Mouse (Mus musculus): ENCODE data around the gene Coq10a. TPM values are rescaled to one million over a fixed set of nuclear protein-coding genes. Genes with fewer than 3 reads are reported as not detected.

Coq10a gene
- polyA plus RNA-seq, 1 experiment, result 79.1 TPM

DNA sequence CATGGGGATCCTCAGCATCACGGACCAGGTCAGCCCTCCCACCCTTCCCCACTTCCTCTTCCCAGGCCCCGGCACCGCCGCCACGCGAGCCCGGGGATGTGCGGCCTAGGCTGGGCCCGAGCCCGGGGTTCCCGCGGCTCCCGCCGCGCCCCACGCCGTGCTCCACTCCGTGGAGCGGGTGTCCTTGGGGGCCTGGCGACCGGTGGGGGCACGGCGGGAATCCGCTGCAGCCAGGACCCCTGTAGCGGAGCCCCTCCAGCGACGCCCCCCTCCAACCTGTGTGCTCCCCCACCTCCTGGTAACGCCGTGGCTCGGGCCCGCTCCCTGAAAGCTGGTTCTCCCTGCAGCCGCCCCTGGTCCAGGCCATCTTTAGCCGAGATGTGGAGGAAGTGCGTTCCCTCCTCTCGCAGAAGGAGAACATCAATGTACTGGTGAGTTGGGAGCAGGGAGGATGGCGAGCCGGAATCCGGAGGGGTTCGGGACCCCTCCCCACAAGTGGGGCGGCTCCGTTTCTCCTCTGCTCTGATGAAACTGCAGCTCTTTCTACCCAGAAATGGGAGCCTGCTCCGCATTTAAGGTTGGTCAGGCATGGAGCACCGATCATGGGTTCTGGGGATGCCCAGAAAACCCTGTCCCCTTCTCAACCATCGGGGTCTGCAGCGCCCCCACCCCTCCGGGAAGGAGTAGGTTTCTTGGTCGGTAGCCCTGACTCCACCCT, 8.6 kb upstream of the Coq10a start:
- Histone ChIP-seq H3K27ac (ENCODE audit: insufficient read depth, low read depth, low read length) (no peak overlapping the region; the same call in 1 of the 2 replicates), H3K4me1 (ENCODE audit: control insufficient read depth, insufficient read depth, insufficient read length, low read length) (peaks cover 11% of the 10 kb centered on the region; the same call in 1 of the 2 replicates), H3K27me3 (ENCODE audit: control insufficient read depth, insufficient read depth, low read length) (no peaks in the 10 kb centered on the region), H3K36me3 (ENCODE audit: control insufficient read depth, insufficient read depth, low read length) (peaks cover 10% of the 10 kb centered on the region), H3K4me3 (ENCODE audit: low read depth, low read length) (peak overlapping the region; percentile 95)
- TF ChIP-seq POLR2A (IDR thresholded peaks at IDR 0.05; ENCODE audit: low read depth, low read length) (no peak), CTCF (IDR thresholded peaks at IDR 0.05; ENCODE audit: extremely low read depth, insufficient read length, insufficient replicate concordance, low read depth, low read length) (no peak)
- 1% methylated on average over 47 of the region's 47 CpGs for WGBS

DNA sequence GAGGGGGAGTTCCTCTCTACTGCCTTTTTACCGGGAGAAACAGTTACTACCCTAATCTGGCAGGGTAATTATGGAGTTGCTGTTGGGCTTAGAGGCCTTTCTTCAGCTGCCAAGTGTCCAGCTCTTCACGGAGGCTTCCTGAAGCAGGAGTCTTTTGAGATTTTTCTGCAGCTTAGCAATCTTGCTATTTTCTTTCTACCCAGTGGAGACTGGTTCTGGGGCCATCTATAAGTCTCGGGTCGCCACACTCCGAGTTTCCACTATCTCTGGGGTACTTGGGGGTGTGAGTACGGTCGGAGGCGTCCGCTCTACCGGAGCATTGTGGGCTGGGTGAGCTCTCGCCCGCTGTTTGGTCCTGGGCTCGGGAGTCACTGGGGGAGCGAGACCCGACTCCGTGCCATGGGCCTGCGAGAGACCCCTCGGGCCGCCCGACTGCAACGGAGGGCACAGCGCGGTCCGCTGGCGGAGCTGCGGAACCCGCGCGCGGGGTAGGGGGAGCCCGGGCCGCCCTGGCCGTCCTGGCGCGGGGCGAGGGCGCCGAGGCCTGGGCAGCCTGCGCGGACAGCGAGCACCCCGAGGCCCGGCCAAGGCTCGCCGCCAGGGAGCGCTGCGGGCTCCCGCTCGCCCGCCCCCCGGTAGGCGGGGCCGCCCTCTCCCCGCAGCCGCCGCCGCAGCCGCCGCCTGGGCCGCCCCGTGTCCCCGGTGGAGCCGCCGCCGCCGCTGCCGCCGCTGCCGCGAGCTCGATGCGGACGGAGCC, 7.8 kb upstream of the Coq10a start, which contains the start of gene Ankrd52:
Ankrd52 (plus strand) TSS at position 661 of the 757 bp plus-strand sequence.
- peak within 1 kb of the TSS; percentile 73 for H3K27ac ChIP-seq (ENCODE audit: insufficient read depth, low read depth, low read length)
- H3K4me3 ChIP-seq (ENCODE audit: low read depth, low read length), result peak within 1 kb of the TSS; percentile 95
- TF ChIP-seq POLR2A (IDR thresholded peaks at IDR 0.05; ENCODE audit: low read depth, low read length) (0 out of 2 replicates have a peak, but pooled peaks have one; percentile 2), CTCF (IDR thresholded peaks at IDR 0.05; ENCODE audit: extremely low read depth, insufficient read length, insufficient replicate concordance, low read depth, low read length) (peak; percentile 42; the same call in 1 of the 2 replicates)
- H3K36me3 ChIP-seq (ENCODE audit: control insufficient read depth, insufficient read depth, low read length), result peaks cover 3% of the 10 kb centered on the region
- H3K4me1 ChIP-seq (ENCODE audit: control insufficient read depth, insufficient read depth, insufficient read length, low read length), result peaks cover 11% of the 10 kb centered on the region; the same call in 1 of the 2 replicates
- under 1% methylated on average over 56 of the region's 73 CpGs for WGBS
- H3K27me3 ChIP-seq (ENCODE audit: control insufficient read depth, insufficient read depth, low read length), result no peaks in the 10 kb centered on the region

DNA sequence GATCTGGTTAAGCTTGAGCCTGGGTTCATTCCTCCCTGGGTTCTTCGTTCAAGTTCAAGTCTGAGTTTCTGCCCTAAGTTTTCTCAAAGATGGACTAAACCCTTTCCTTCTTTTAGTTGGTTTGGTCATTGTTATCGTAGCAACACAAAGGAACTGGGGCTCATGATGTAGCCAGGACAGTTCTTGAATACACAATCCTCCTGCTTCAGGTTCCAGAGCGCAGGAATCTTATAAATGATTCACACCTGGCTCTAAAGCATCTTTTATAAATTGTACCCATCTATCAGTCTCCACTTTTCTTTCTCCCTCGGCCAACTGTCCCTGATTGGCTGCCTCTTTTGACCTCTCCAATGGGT, 7.3 kb upstream of the Coq10a start:
- H3K4me3 ChIP-seq (ENCODE audit: low read depth, low read length), result no peak overlapping the region
- H3K36me3 ChIP-seq (ENCODE audit: control insufficient read depth, insufficient read depth, low read length), result no peaks in the 10 kb centered on the region; the same call in 1 of the 2 replicates
- H3K27ac ChIP-seq (ENCODE audit: insufficient read depth, low read depth, low read length), result peak overlapping the region; percentile 73
- H3K27me3 ChIP-seq (ENCODE audit: control insufficient read depth, insufficient read depth, low read length), result no peaks in the 10 kb centered on the region
- TF ChIP-seq POLR2A (IDR thresholded peaks at IDR 0.05; ENCODE audit: low read depth, low read length) (no peak), CTCF (IDR thresholded peaks at IDR 0.05; ENCODE audit: extremely low read depth, insufficient read length, insufficient replicate concordance, low read depth, low read length) (no peak)
- peaks cover 11% of the 10 kb centered on the region; the same call in 1 of the 2 replicates for H3K4me1 ChIP-seq (ENCODE audit: control insufficient read depth, insufficient read depth, insufficient read length, low read length)
- WGBS, result 47% methylated on average over 4 of the region's 4 CpGs

DNA sequence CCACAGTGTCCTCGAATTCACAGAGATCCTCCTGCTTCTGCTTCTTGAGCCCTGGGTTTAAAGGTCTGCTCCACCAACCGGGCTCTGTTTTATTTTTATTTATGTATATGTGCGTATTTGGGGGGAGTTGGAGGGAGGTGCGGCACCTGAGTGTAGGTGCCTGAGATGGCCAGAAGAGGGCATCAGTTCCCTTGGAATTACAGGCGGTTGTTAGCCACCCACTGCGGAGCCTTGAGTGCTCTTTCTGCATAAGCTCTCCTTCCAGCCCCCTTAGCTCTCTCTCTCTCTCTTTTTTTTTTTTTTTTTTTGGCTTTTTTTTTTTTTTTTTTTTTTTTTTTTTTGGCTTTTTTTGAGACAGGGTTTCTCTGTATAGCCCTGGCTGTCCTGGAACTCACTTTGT, 5.6 kb upstream of the Coq10a start:
- Histone ChIP-seq H3K4me1 (ENCODE audit: control insufficient read depth, insufficient read depth, insufficient read length, low read length) (peaks cover 18% of the 10 kb centered on the region; the same call in 1 of the 2 replicates), H3K36me3 (ENCODE audit: control insufficient read depth, insufficient read depth, low read length) (no peaks in the 10 kb centered on the region), H3K27ac (ENCODE audit: insufficient read depth, low read depth, low read length) (no peak overlapping the region), H3K4me3 (ENCODE audit: low read depth, low read length) (no peak overlapping the region), H3K27me3 (ENCODE audit: control insufficient read depth, insufficient read depth, low read length) (no peaks in the 10 kb centered on the region)
- WGBS, result 79% methylated on average over 6 of the region's 6 CpGs
- TF ChIP-seq CTCF (IDR thresholded peaks at IDR 0.05; ENCODE audit: extremely low read depth, insufficient read length, insufficient replicate concordance, low read depth, low read length), result peak; percentile 27; the same call in 1 of the 2 replicates
- no peak for TF ChIP-seq POLR2A (IDR thresholded peaks at IDR 0.05; ENCODE audit: low read depth, low read length)

DNA sequence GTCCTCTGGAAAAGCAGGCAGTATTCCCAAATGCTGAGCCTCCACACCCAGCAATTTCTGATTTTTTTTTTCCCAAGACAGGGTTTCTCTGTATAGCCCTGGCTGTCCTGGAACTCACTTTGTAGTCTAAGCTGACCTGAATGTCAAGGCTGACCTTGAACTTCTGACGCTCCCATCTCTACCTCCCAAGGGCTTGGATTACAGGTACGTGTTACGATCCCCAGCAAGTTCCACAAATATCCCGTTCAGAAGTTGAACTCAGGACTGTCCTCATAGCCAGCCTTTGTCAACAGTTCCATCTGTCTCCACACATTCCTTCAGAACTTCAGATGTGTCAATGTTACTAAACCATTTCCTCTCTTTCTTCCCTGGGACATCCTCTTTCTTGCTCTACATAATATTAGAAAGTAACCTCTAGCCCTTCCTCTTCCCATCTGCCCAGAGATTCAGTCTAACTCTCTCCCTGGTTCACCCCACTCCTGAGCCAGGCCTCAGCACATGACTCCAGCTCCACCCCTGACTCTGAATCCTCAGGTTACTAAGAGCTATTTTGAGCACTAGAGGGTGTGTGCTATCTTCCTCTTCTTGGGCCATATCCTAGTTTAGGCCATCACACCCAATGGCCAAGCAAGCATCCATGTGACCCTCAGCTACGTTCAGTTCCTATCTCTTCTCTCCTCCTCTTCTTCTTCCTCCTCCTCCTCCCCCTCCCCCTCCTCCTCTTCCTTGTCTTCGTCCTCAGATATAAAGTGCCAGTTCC, 4.4 kb upstream of the Coq10a start:
- H3K4me3 ChIP-seq (ENCODE audit: low read depth, low read length), result no peak overlapping the region
- no peaks in the 10 kb centered on the region for H3K36me3 ChIP-seq (ENCODE audit: control insufficient read depth, insufficient read depth, low read length)
- WGBS, result 64% methylated on average over 6 of the region's 6 CpGs
- no peak overlapping the region for H3K27ac ChIP-seq (ENCODE audit: insufficient read depth, low read depth, low read length)
- H3K4me1 ChIP-seq (ENCODE audit: control insufficient read depth, insufficient read depth, insufficient read length, low read length), result peaks cover 18% of the 10 kb centered on the region
- no peaks in the 10 kb centered on the region for H3K27me3 ChIP-seq (ENCODE audit: control insufficient read depth, insufficient read depth, low read length)
- no peak for TF ChIP-seq POLR2A (IDR thresholded peaks at IDR 0.05; ENCODE audit: low read depth, low read length)
- TF ChIP-seq CTCF (IDR thresholded peaks at IDR 0.05; ENCODE audit: extremely low read depth, insufficient read length, insufficient replicate concordance, low read depth, low read length), result no peak

DNA sequence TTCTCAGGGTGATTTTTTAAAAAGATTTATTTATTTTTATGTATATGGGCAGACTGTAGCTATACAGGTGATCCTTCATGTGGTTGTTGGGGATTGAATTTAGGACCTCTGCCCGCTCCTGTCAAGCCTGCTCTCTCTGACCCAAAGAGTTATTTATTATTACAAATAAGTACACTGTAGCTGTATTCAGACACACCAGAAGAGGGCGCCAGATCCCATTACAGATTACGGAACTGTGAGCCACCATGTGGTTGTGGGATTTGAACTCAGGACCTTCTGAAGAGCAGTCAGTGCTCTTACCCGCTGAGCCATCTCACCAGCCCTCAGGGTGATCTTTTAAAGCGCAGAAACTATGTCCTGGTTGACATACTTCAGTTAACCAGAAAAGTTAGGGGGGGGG, 3.3 kb upstream of the Coq10a start:
- Histone ChIP-seq H3K27ac (ENCODE audit: insufficient read depth, low read depth, low read length) (no peak overlapping the region), H3K4me3 (ENCODE audit: low read depth, low read length) (no peak overlapping the region), H3K4me1 (ENCODE audit: control insufficient read depth, insufficient read depth, insufficient read length, low read length) (peaks cover 15% of the 10 kb centered on the region), H3K27me3 (ENCODE audit: control insufficient read depth, insufficient read depth, low read length) (no peaks in the 10 kb centered on the region), H3K36me3 (ENCODE audit: control insufficient read depth, insufficient read depth, low read length) (no peaks in the 10 kb centered on the region)
- WGBS, result 80% methylated on average over 5 of the region's 5 CpGs
- TF ChIP-seq CTCF (IDR thresholded peaks at IDR 0.05; ENCODE audit: extremely low read depth, insufficient read length, insufficient replicate concordance, low read depth, low read length) (peak; percentile 33; the same call in 1 of the 2 replicates), POLR2A (IDR thresholded peaks at IDR 0.05; ENCODE audit: low read depth, low read length) (no peak)

All from small intestine, adult 2 months (tissue).